Mouse (Mus musculus): Measurements from ENCODE around the gene Cga.
"Not testable (repeated sequence)": the region's sequence is repeated elsewhere in the genome, so short reads cannot be mapped to it uniquely, and the experiment has no call there.

The Cga gene

GRCm38 (mm10) chr4:34889812-34890185, 3.8 kb upstream of the Cga start:
- DNase-seq (ENCODE audit: low spot score in 2 of 2), result no peak

GRCm38 (mm10) chr4:34898497-34898896, 4.9 kb downstream of the Cga start:
- no peak for DNase-seq (ENCODE audit: low spot score in 2 of 2)

GRCm38 (mm10) chr4:34899322-34899721, 5.7 kb downstream of the Cga start:
- DNase-seq (ENCODE audit: low spot score in 2 of 2), result no peak

- DNase-seq (ENCODE audit: low spot score in 2 of 2), result no peak
Measured at GRCm38 (mm10) chr4:34900155-34900554, 6.6 kb downstream of the Cga start.

- no peak for DNase-seq (ENCODE audit: low spot score in 2 of 2)
Measured at GRCm38 (mm10) chr4:34901166-34901565, 7.6 kb downstream of the Cga start.

- DNase-seq (ENCODE audit: low spot score in 2 of 2), result not testable (repeated sequence)
Measured at GRCm38 (mm10) chr4:34901582-34901981, 8.0 kb downstream of the Cga start.

- DNase-seq (ENCODE audit: low spot score in 2 of 2), result no peak
Measured at GRCm38 (mm10) chr4:34905396-34905795, 11.8 kb downstream of the Cga start.

- no peak for DNase-seq (ENCODE audit: low spot score in 2 of 2)
Measured at GRCm38 (mm10) chr4:34906151-34906550, 12.6 kb downstream of the Cga start.

GRCm38 (mm10) chr4:34907026-34907425, 13.4 kb downstream of the Cga start:
- DNase-seq (ENCODE audit: low spot score in 2 of 2), result no peak

- no peak for DNase-seq (ENCODE audit: low spot score in 2 of 2)
Measured at GRCm38 (mm10) chr4:34908127-34908526, 14.5 kb downstream of the Cga start.

- no peak for DNase-seq (ENCODE audit: low spot score in 2 of 2)
Measured at GRCm38 (mm10) chr4:34911401-34911800, 17.8 kb downstream of the Cga start.

GRCm38 (mm10) chr4:34912171-34912570, 18.6 kb downstream of the Cga start:
- no peak for DNase-seq (ENCODE audit: low spot score in 2 of 2)

GRCm38 (mm10) chr4:34917400-34917799, 23.8 kb downstream of the Cga start:
- DNase-seq (ENCODE audit: low spot score in 2 of 2), result no peak

- DNase-seq (ENCODE audit: low spot score in 2 of 2), result peak; percentile 15 to 26
Measured at GRCm38 (mm10) chr4:34922177-34922870, 28.7 kb downstream of the Cga start.

- not testable (repeated sequence) for DNase-seq (ENCODE audit: low spot score in 2 of 2)
Measured at GRCm38 (mm10) chr4:34928386-34928785, 34.8 kb downstream of the Cga start.

GRCm38 (mm10) chr4:34941046-34941445, 47.5 kb downstream of the Cga start:
- DNase-seq (ENCODE audit: low spot score in 2 of 2), result no peak

GRCm38 (mm10) chr4:34947181-34947580, 53.6 kb downstream of the Cga start:
- no peak for DNase-seq (ENCODE audit: low spot score in 2 of 2)

- no peak for DNase-seq (ENCODE audit: low spot score in 2 of 2)
Measured at GRCm38 (mm10) chr4:34953716-34954115, 60.1 kb downstream of the Cga start.
